Mouse (Mus musculus) heart, embryonic 13.5 days (tissue): ENCODE data around the gene Gm21969. TPM values are rescaled to one million over a fixed set of nuclear protein-coding genes. Genes with fewer than 3 reads are reported as not detected.

ENCODE experiments used
- ATAC-seq: fragments of 200-750 bp; cut with Nextera tagmentation; 2 replicates; pipeline ENCODE4 v1.8.0; 2017; ENCODE audit warnings: moderate TSS enrichment; ENCODE audit not compliant: insufficient number of reproducible peaks, low FRiP score, low TSS enrichment; ENCODE audit errors: extremely low read depth
- H3K27ac ChIP-seq: fragments of 300-500 bp; sonication (generic); replicated peaks from 2 replicates; pipeline ENCODE4 v1.5.1; 2015; ENCODE audit warnings: moderate library complexity, mild to moderate bottlenecking, inconsistent platforms
- H3K27me3 ChIP-seq: fragments of 300-500 bp; sonication (generic); replicated peaks from 2 replicates; pipeline ENCODE4 v1.6.1; 2015; ENCODE audit warnings: mild to moderate bottlenecking, inconsistent platforms
- H3K36me3 ChIP-seq: fragments of 300-500 bp; sonication (generic); 2 replicates; pipeline ENCODE4 v1.6.1; 2015; ENCODE audit warnings: mild to moderate bottlenecking, inconsistent platforms
- H3K4me1 ChIP-seq: fragments of 300-500 bp; sonication (generic); 2 replicates; pipeline ENCODE4 v1.6.1; 2015; ENCODE audit warnings: inconsistent platforms
- H3K4me2 ChIP-seq: fragments of 300-500 bp; sonication (generic); 2 replicates; pipeline ENCODE4 v1.6.1; 2015; ENCODE audit warnings: inconsistent platforms, mild to moderate bottlenecking, moderate library complexity
- H3K4me3 ChIP-seq: fragments of 300-500 bp; sonication (generic); 2 replicates; pipeline ENCODE4 v1.5.1; 2015; ENCODE audit warnings: moderate library complexity, mild to moderate bottlenecking, inconsistent platforms
- H3K9ac ChIP-seq: fragments of 300-500 bp; sonication (generic); 2 replicates; pipeline ENCODE4 v1.6.1; 2015; ENCODE audit warnings: inconsistent platforms, mild to moderate bottlenecking, moderate library complexity
- H3K9me3 ChIP-seq: fragments of 300-500 bp; sonication (generic); 2 replicates; pipeline ENCODE4 v1.6.1; 2016; ENCODE audit warnings: inconsistent platforms
- WGBS: fragments of 180-500 bp; shearing (Covaris S2); methylation state at CpG from one replicate; pipeline ENCODE4 v1.1.7; 2015; ENCODE audit warnings: mixed read lengths; 5-methylcytosine and 5-hydroxymethylcytosine counted together
- polyA plus RNA-seq: library from polyadenylated mRNA; unstranded; fragments of >200 nt; fragmentation: Nextera tagmentation; extraction: Ambion mirVana; gene quantifications from 2 replicates; pipeline ENCODE4 v1.2.1, GENCODE M21; 2015

Gene Gm21969
- polyA plus RNA-seq, 1 experiment from 2014 or later = not detected

DNA sequence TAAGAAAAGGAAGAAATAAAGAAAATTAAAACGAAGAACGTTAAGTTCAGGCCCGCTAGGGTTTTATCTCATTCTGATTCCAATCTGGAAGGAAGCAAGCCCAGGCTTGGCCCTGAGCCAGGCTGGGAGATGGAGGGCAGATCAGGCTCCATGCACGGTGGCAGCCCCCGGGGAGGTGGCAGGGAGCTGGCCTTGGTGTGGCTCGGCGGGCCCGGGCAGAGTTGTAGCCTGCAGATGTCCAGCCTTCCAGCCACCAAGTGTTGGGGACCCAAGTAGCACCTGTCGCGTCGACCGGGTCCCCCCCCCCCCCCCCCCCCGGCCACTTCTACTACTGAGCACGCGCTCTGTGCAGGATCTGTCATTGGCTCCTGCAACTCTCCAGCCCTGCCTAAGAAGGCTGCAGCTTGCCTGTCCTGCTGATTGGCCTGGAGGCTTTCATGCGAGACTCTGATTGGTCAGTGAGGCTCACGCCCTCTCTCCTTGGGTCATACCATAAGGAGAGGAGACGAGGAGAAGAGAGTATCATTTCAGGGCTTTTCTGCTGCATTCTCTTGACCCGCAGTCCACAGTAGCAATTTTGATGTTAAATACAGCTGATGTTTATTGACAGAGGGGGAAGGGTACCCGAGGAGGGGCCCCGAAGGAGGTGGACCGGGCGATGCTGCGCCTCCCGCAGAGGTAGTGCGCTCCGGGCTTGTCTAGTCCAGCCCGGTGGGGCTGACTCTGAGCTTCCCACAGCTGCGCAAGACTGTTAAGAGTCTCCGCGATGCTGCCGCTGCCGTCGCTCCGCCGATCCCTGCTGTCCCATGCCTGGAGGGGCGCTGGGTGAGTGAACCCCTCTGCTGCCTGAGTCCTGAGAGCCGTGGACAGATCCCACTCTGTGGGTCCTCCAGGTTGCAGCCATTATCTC, 19.6 kb downstream of the Gm21969 start, which contains the start of gene Aldh4a1:
TSS of gene Aldh4a1 (plus strand) at position 494 of the 910 bp plus-strand sequence.
- WGBS = 0% methylated on average over 36 of the region's 38 CpGs
- H3K4me2 ChIP-seq = peak within 1 kb of the TSS; percentile 84
- peaks cover 20% of the 10 kb centered on the region for H3K36me3 ChIP-seq
- peak within 1 kb of the TSS; percentile 85 for H3K9ac ChIP-seq
- no peaks in the 10 kb centered on the region for H3K9me3 ChIP-seq
- peak within 1 kb of the TSS; percentile 65 for H3K27ac ChIP-seq
- peaks cover 26% of the 10 kb centered on the region for H3K4me1 ChIP-seq
- H3K4me3 ChIP-seq = peak within 1 kb of the TSS; percentile 71
- peaks cover 6% of the 10 kb centered on the region for H3K27me3 ChIP-seq
- peak; percentile 99 for ATAC-seq

- H3K27ac ChIP-seq = no peak overlapping the region
- H3K4me2 ChIP-seq = peak overlapping the region; percentile 84
- H3K9ac ChIP-seq = peak overlapping the region; percentile 85
- H3K9me3 ChIP-seq = no peaks in the 10 kb centered on the region
- 26% methylated on average over 21 of the region's 21 CpGs for WGBS
- H3K36me3 ChIP-seq = peaks cover 13% of the 10 kb centered on the region
- H3K27me3 ChIP-seq = peaks cover 6% of the 10 kb centered on the region
- peak overlapping the region; percentile 71 for H3K4me3 ChIP-seq
- peaks cover 26% of the 10 kb centered on the region for H3K4me1 ChIP-seq
- no peak for ATAC-seq
Measured at GRCm38 (mm10) chr4:139623434-139624115, 20.6 kb downstream of the Gm21969 start.

DNA sequence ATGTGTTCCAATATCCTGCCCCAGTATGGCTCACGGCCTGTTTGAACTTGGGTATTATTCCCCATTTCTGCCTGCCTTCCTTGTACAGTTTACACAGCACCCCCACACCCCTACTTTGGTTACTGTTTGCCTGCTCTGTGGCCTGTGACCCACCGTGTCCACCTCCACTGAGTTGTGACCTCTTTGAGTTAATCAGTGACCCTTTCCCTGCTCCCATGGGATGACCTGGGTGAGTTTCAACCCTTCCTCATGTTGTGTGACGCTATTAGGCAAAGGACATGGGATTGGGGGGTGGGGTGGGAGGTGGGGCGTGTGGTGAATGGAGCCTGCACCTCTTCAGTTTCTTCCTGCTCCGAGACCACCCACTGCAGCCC, 21.1 kb downstream of the Gm21969 start:
- 67% methylated on average over 5 of the region's 5 CpGs for WGBS
- ATAC-seq = no peak
- peak overlapping the region; percentile 71; the same call in 1 of the 2 replicates for H3K4me3 ChIP-seq
- peaks cover 29% of the 10 kb centered on the region for H3K4me1 ChIP-seq
- H3K9ac ChIP-seq = peak overlapping the region; percentile 85; the same call in 1 of the 2 replicates
- H3K4me2 ChIP-seq = peak overlapping the region; percentile 84
- H3K27me3 ChIP-seq = peaks cover 6% of the 10 kb centered on the region
- H3K27ac ChIP-seq = no peak overlapping the region
- H3K9me3 ChIP-seq = no peaks in the 10 kb centered on the region
- peaks cover 13% of the 10 kb centered on the region for H3K36me3 ChIP-seq

GRCm38 (mm10) chr4:139624706-139625105, 21.7 kb downstream of the Gm21969 start:
- peaks cover 6% of the 10 kb centered on the region for H3K27me3 ChIP-seq
- WGBS = 73% methylated on average over 10 of the region's 10 CpGs
- no peak for ATAC-seq
- H3K4me1 ChIP-seq = peaks cover 33% of the 10 kb centered on the region
- no peak overlapping the region for H3K27ac ChIP-seq
- no peaks in the 10 kb centered on the region for H3K9me3 ChIP-seq
- peaks cover 13% of the 10 kb centered on the region for H3K36me3 ChIP-seq
- H3K4me2 ChIP-seq = no peak overlapping the region
- 0 out of 2 replicates have a peak overlapping the region, but pooled peaks have one; percentile 85 for H3K9ac ChIP-seq
- no peak overlapping the region for H3K4me3 ChIP-seq

- H3K4me3 ChIP-seq = no peak overlapping the region
- WGBS = 88% methylated on average over 11 of the region's 11 CpGs
- no peak overlapping the region for H3K27ac ChIP-seq
- H3K9me3 ChIP-seq = no peaks in the 10 kb centered on the region
- peaks cover 14% of the 10 kb centered on the region for H3K27me3 ChIP-seq
- no peak overlapping the region for H3K9ac ChIP-seq
- ATAC-seq = no peak
- H3K4me1 ChIP-seq = peaks cover 28% of the 10 kb centered on the region
- H3K36me3 ChIP-seq = no peaks in the 10 kb centered on the region
- no peak overlapping the region for H3K4me2 ChIP-seq
Measured at GRCm38 (mm10) chr4:139627361-139627760, 24.4 kb downstream of the Gm21969 start.

- Histone ChIP-seq H3K27me3 (peaks cover 8% of the 10 kb centered on the region), H3K4me1 (peaks cover 13% of the 10 kb centered on the region), H3K4me3 (no peak overlapping the region), H3K4me2 (no peak overlapping the region), H3K9me3 (no peaks in the 10 kb centered on the region), H3K36me3 (no peaks in the 10 kb centered on the region; the same call in 1 of the 2 replicates), H3K27ac (no peak overlapping the region), H3K9ac (no peak overlapping the region)
- WGBS = 66% methylated on average over 10 of the region's 10 CpGs
- ATAC-seq = no peak
Measured at GRCm38 (mm10) chr4:139630171-139630570, 27.2 kb downstream of the Gm21969 start.

GRCm38 (mm10) chr4:139631141-139631540, 28.2 kb downstream of the Gm21969 start:
- H3K27ac ChIP-seq = 0 out of 2 replicates have a peak overlapping the region, but pooled peaks have one; percentile 21
- H3K4me1 ChIP-seq = peaks cover 10% of the 10 kb centered on the region
- ATAC-seq = no peak
- 58% methylated on average over 5 of the region's 5 CpGs for WGBS
- no peaks in the 10 kb centered on the region; the same call in 1 of the 2 replicates for H3K36me3 ChIP-seq
- no peaks in the 10 kb centered on the region for H3K9me3 ChIP-seq
- H3K9ac ChIP-seq = no peak overlapping the region
- peaks cover 8% of the 10 kb centered on the region for H3K27me3 ChIP-seq
- H3K4me3 ChIP-seq = no peak overlapping the region
- H3K4me2 ChIP-seq = no peak overlapping the region

GRCm38 (mm10) chr4:139631569-139632253, 28.7 kb downstream of the Gm21969 start:
- Histone ChIP-seq H3K27ac (0 out of 2 replicates have a peak overlapping the region, but pooled peaks have one; percentile 21), H3K4me1 (peaks cover 10% of the 10 kb centered on the region), H3K36me3 (no peaks in the 10 kb centered on the region; the same call in 1 of the 2 replicates), H3K9ac (no peak overlapping the region), H3K27me3 (peaks cover 9% of the 10 kb centered on the region), H3K9me3 (no peaks in the 10 kb centered on the region), H3K4me3 (no peak overlapping the region), H3K4me2 (no peak overlapping the region)
- no peak for ATAC-seq
- WGBS = 73% methylated on average over 7 of the region's 7 CpGs

- H3K9ac ChIP-seq = no peak overlapping the region
- H3K27ac ChIP-seq = no peak overlapping the region
- no peak overlapping the region for H3K4me2 ChIP-seq
- H3K27me3 ChIP-seq = peaks cover 11% of the 10 kb centered on the region
- no peak for ATAC-seq
- no peaks in the 10 kb centered on the region; the same call in 1 of the 2 replicates for H3K36me3 ChIP-seq
- 77% methylated on average over 10 of the region's 10 CpGs for WGBS
- no peak overlapping the region for H3K4me3 ChIP-seq
- no peaks in the 10 kb centered on the region for H3K9me3 ChIP-seq
- peaks cover 10% of the 10 kb centered on the region for H3K4me1 ChIP-seq
Measured at GRCm38 (mm10) chr4:139632254-139632580, 29.2 kb downstream of the Gm21969 start.

GRCm38 (mm10) chr4:139636373-139636772, 33.4 kb downstream of the Gm21969 start:
- 28% methylated on average over 7 of the region's 7 CpGs for WGBS
- Histone ChIP-seq H3K9me3 (no peaks in the 10 kb centered on the region), H3K9ac (no peak overlapping the region), H3K4me3 (no peak overlapping the region), H3K27ac (no peak overlapping the region), H3K4me2 (no peak overlapping the region), H3K4me1 (peaks cover 3% of the 10 kb centered on the region), H3K27me3 (peaks cover 38% of the 10 kb centered on the region), H3K36me3 (no peaks in the 10 kb centered on the region; the same call in 1 of the 2 replicates)
- no peak for ATAC-seq

GRCm38 (mm10) chr4:139637847-139638246, 34.9 kb downstream of the Gm21969 start:
- Histone ChIP-seq H3K4me3 (no peak overlapping the region), H3K9ac (no peak overlapping the region), H3K27me3 (peaks cover 48% of the 10 kb centered on the region), H3K36me3 (no peaks in the 10 kb centered on the region; the same call in 1 of the 2 replicates), H3K9me3 (no peaks in the 10 kb centered on the region), H3K4me2 (no peak overlapping the region), H3K27ac (no peak overlapping the region), H3K4me1 (peaks cover 16% of the 10 kb centered on the region)
- ATAC-seq = no peak
- WGBS = 81% methylated on average over 9 of the region's 9 CpGs
